Mouse (Mus musculus) heart, adult 10 weeks (tissue): ENCODE data around the gene Mtap. TPM values are rescaled to one million over a fixed set of nuclear protein-coding genes. Genes with fewer than 3 reads are reported as not detected.

ENCODE experiments used
- polyA plus RNA-seq: library from polyadenylated mRNA; stranded (reverse); fragments of 350-450 nt; fragmentation: Illumina TruSeq; extraction: RNeasy Lipid Tissue Mini Kit (QIAGEN cat#74804); gene quantifications from one replicate; pipeline ENCODE4 v1.2.3, GENCODE M21; 2014; ENCODE audit warnings: low read depth, low replicate concordance

The Mtap gene
- 24.4 TPM for polyA plus RNA-seq

DNA sequence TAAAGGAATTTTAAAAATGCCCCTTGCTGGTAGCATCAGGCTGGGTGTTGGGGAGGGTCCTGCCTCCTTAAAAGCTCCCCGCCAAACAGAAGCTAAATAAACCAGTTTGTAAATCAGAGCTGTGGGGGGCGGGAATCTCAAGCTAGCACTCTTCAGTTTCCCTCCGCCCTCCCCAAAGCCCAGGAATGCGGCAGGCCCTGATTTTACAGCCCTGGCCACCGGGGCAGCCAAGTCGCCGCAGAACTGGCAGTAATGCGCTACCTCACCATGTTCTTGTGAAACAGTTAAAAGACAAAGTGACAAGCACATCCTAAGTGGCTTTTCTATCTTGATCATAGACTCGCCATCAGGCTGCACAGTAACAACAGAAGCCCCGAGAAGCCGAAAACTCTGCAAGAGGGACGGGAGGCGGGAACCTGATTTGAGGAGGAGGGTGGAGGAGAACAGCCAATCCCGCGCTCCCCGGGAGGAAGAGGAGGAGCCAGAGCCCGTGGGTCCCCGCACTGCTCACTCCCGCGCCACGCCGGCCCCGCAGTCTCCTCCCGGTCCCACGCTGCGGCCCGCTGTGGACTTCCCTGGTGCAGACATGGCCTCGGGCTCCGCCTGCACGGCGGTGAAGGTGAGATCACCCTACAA is at the start of gene Mtap:
Mtap (plus strand) TSS at position 217 of the 636 bp plus-strand sequence.

Other genes with a start within 250 kb of the Mtap start
- not detected for gene Cdkn2a, start 157.5 kb downstream of the Mtap start, polyA plus RNA-seq
- 0.79 TPM for gene Cdkn2b, start 173.9 kb downstream of the Mtap start, polyA plus RNA-seq